Mouse (Mus musculus) NIH3T3 (cell line): ENCODE data around the gene Myf5.

Source experiments
- DNase-seq: peaks from one replicate; pipeline ENCODE4 v3.0.0-alpha.2; 2012; ENCODE audit warnings: low read depth

Myf5 gene

DNA sequence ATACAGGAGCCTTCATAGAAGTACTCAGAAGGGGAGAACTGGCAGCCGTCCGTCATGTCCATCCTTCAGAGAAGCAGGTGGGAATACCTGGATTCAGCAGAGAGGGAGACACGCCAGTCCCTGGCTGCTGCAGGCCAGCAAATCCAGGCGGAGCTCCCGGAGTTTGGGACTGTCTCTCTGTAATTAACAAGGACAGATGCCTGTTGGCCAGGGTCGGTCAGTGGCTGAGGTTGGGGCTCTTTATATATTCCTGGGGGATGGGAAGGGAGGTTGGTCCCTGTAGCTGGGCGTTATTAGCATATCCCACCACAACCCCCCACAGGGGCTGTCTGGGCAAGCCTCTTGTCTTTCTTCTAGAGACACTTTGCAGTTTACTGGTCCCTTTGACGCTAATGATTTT is at the start of gene Myf5:
Myf5 (minus strand) TSS at position 265 of the 400 bp plus-strand sequence.
- DNase-seq: no peak

DNA sequence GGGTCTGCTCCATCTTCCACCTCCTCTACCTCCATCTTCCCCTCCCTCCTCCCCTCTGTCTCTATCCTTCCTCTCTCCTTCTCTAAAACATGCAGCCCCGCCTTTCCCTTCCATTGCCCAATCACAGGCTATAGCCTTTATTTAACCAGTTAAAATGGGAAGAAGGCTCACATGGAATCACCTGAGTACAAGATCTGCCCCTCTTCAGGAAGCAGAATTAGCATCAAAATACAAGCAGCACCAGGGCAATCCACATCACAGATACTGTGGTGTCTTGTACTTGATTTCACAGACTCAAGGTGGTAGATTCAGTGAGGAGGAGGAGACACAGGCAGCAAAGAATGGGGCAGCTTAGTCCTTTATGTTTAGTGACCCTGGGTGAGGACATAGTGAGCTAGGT is 42.8 kb upstream of the Myf5 start:
- DNase-seq: no peak

GRCm38 (mm10) chr10:107519216-107519615 is 33.3 kb upstream of the Myf5 start:
- no peak for DNase-seq

GRCm38 (mm10) chr10:107516641-107517040 is 30.7 kb upstream of the Myf5 start:
- no peak for DNase-seq

DNA sequence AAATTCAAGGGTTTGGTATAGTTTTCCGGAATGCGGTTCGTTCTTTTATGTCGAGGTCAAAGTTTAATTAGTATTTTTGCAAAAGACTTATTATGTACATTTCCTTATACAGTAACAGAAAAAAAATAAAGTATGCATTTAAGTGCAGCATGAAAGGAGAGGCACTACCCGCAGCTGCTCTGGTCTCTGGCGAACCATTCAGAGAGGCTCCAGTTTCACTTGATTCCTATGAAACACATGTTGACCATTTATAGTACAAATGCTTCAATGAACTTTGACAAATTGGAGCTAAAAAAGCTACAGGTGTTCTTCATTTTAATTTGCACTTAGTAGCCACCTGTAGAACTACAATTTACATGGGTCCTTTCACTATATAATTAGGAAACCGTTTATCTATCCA is 28.8 kb upstream of the Myf5 start:
- no peak for DNase-seq

DNA sequence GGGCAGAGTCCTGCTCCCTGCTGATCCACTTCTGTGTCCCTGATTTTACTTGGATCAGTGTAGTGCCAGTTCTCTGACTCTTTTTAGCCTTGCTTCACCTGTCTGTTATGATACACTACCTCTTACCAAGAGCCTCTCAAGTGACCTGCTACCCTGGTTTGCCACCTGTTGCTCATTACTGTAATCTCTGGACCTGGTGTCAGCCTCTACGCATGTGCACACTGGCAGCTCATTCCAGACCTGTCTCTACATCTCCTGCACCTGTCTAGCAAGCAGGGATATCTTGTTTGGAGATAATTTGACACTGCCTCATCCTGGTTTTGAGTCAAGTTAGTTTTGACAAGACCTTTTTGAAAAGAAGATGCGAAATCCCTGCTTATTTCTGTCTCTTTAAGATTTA is 20.5 kb upstream of the Myf5 start:
- no peak for DNase-seq

DNA sequence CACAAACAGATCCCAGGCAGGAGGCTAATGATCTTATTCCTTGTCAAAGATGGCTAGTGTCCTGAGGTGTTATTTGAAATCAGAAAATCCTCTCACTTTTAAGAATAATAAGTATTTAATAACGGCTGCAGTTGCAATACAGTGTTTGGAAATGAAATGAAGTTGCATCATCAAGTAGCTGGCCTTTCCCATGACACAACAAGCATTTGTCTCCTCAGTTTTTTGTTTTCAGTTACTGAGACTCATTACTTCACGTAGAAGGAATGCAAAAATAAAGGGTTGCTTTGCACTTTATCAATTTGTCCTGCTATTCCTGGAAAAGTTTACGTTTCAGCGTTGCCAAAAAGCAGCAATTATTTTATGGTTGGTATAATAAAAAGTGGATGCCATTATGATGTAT is 17.5 kb upstream of the Myf5 start:
- peak; percentile 15 for DNase-seq

- peak; percentile 27 for DNase-seq
These were observed 16.3 kb upstream of the Myf5 start for GRCm38 (mm10) chr10:107502193-107502592.

DNA sequence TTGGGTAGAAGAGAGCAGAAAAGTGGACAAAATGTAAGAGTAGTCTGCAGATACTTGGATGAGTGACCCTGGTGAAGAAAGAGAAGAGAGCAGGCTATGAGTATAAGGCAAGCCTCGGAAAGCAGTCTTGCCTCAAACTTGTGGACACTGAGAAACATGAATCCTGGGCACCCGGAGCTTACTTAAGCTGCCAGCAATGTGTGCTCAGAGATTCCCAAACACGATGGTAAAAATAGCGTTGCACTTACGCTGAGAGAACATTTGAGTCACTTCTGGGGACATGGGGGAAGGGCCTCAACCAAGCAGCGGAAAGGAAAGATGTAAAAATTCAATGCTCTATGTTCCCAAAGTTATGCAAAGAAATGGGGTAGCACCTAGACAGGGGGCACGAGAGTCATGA is 13.7 kb upstream of the Myf5 start:
- peak; percentile 13 for DNase-seq

GRCm38 (mm10) chr10:107496402-107496801 is 10.5 kb upstream of the Myf5 start:
- DNase-seq: no peak

GRCm38 (mm10) chr10:107494568-107494967 is 8.6 kb upstream of the Myf5 start, which contains the start of gene Myf6:
Myf6 (minus strand) TSS chr10:107494737.
- no peak for DNase-seq

DNA sequence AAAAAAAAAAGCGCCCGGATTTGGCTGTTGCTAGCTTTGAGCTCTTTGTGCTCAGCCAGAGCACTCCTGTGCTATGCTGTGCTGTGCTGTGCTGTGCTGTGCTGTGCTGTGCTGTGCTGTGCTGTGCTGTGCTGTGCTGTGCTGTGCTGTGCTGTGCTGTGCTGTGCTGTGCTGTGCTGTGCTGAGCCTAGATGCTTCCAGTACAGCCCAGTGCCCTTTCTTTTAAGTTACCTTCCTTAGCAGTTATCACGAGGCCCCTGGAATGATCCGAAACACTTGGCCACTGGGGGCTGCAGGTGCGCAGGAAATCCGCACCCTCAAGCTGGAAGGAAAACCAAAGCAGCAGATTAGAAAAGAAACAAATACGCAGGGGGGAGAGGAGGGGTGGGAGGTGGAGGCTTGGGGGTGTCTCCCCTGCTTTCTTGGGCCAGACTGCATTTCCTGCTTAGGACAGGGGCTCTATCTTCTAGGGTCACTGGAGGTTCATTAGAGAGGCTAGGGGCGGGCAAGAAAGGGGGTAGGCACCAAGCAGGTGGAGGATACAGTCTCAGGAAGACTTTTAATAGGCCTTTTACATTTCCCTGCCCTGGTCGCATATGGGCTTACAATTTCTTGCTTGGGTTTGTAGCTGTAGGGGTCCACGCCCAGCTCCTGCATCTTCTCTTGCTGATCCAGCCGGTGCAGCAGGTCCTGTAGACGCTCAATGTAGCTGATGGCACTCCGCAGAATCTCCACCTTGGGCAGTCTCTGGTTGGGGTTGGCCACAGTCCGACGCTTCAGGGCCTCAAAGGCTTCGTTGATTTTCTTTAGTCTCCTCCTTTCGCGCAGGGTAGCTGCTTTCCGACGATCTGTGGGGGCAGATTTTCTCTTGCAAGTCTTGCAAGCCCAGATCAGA is 7.9 kb upstream of the Myf5 start:
- no peak for DNase-seq

DNA sequence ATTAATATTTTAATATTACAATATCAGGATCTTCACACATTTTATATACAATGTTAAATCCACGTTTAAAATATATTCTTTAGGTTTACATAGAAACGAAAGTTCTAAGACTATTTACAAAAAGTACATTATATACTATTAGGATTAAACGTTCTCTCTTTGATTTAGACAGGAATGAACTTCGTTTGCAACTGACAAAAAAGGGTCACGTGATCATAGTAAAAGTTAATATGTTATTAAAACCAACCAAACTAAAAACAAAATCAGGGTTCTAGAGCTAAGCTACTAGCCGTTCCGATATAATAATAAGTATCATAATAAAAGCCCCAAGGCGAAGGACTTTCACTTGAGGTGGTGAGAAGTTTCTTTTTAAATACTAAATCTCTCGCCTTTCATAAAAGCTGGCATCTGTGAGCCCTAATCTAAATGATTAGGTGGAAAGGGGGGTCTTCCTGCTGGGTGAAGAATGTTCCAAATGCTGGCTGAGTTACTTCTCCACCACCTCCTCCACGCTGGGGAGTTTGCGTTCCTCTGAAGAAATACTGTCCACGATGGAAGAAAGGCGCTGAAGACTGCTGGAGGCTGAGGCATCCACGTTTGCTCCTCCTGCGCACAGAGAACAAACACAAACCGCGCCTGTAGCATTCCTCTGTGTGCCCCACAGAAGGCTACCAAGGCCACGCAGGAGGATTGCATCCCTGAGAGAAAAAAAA is 7.1 kb upstream of the Myf5 start:
- DNase-seq: no peak

DNA sequence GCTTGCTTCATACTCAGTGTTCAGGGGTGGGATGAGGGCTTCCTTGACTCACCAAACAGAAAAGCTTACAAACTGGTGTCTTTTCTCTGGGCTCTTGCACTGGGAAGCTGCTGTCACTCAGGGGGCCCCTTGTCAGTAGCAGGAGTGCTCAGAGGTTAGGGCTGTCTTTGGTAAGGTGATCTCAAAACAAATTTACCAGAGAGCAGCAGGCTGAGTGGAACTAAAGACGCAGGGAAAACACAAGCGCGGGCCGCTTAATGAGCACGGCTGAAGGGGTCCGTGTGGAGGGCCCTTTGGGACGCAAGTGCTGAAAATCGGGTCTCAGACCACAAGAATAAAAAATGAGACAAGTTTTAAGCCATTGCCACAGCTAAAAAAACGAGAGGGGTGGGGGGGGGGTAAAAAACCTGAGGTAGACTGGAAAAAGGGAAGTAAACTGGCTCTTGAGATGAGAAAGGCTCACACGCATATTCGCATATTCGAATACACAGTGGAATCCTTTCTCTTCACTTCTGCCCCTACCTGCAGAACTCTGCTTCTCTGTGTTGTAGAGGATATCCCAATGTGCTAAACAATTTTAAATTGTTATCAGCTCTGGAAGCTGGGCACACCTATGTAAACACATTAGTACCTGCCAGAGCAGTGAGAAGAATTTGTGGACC is 2.9 kb upstream of the Myf5 start:
- no peak for DNase-seq

GRCm38 (mm10) chr10:107486770-107487169 is 836 bp upstream of the Myf5 start:
- DNase-seq: no peak

DNA sequence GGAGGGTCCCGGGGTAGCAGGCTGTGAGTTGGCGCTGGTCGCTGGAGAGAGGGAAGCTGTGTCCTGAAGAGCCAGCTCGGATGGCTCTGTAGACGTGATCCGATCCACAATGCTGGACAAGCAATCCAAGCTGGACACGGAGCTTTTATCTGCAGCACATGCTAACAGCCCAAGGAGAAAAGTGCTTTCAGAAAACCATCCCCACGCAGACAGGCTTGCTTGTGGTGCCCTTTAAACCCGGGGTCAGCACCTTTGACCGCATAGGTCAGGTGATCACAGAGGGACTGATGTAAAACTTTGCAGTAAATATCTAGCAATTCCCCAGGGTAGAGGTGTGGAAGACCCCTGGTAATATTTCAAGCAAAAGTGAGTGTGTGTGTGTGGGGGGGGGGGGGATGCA is 1.9 kb downstream of the Myf5 start:
- DNase-seq: no peak

DNA sequence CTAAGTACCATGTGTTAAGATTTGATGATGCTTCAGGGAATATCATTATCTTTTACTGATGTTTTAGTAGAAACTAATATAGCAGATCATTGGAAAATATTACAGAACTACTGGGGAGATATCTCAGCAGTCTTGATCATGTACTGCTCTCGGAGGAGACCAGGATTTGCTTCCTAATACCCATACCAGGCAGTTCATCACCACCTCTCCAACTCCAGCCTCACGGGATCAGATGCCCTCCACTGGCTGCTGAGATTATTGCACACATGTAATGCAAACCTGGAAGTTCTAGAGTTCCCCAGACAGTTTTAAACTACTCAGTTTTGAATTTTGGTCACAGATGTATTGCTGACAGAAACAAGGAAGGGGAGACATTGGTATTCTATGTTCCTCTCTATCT is 12.4 kb downstream of the Myf5 start:
- DNase-seq: no peak

DNA sequence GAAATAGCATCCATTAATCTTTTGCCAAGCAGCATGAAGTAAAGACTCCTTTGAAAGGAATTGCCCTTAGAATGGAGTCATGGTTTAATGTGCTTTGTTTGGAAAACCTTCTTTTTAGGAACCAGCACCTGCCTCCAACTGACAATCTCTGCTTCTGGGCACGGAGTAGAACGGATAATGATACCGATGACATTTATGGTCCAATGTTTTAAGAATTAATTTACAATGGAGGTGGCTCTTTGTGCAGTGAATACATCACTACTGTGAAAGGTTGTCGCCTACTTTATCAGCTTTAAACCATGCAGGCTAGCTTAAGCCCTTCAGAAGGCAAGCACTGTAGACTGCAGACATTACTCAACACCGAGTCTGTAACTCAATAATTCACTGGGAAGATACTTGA is 14.2 kb downstream of the Myf5 start:
- no peak for DNase-seq

DNA sequence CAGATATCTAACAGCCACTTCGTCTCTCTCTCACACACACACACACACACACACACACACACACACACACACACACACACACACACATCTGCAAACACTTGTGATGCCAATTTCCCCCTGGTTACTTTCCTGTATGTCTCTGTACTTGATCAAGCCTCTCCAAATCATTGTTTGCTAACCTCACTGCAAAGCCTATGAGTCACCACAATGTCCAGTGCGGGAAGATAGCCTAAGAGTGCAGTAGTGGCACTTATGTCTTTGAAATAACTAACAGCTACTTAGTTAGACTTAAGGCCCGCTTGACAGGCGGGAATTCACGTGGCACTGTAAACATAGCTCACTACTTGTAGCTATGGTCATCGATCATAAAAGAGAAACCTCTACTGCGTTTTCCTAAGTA is 18.1 kb downstream of the Myf5 start:
- no peak for DNase-seq

DNA sequence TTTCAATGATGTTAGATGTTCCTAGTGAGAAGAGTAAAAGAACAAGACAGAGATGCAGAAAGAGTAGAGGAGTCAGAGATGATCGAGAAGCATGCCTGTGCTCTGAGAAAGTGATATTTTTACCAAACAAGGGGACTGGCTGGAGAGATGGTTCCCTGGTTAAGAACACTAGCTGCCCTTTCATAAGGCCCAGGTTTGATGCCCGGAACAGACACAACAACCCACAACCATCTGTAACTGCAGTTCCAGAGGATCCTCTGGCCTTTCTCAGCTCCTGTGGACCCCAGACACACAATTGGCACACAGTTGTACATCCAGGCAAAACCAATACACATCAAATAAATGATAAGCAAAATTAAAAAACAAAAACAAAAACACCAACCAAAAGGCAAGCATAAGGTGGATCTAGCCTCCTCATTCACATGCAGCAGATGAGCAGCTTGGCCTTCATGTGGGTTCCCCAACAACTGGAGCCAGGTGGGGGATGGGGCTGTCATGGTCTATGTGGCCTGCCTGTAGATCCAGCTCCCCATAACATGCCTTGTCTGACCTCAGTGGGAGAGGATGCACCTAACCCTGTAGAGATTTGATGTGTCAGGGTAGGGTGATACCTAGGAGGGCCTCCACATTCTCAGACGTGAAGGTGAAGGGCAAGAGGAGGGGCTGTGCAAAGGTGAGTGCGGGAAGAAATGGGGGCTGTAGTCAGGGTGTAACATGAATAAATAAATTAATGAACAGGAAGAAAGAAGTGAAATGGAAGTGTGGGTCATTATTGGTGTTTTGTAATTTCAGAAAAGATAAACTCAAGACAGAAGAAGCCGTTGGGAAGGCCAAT is 36.2 kb downstream of the Myf5 start:
- DNase-seq: no peak

- DNase-seq: peak; percentile 71
These were observed 43.2 kb downstream of the Myf5 start for GRCm38 (mm10) chr10:107442781-107443180.

DNA sequence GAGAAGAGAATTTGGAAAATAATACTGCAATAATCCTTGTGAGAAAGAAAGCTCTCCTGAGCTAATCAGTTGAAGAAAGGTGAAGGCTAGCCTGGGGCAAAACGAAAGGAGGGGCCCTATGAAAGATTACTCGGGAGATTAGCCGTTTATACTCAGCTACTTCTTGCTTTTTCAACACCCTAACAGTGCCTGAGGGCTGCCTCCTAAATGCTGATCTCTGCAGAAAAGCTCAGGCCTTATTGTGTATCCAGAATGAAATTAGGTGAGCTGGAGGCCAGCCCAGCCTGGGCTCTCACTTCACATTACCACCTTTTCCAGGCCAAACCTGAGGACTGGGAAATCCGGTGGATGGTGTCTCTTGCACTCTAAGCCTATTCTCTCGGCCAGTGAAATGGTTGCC is 49.0 kb downstream of the Myf5 start:
- no peak for DNase-seq
